Mouse (Mus musculus): ENCODE data around the gene Il3ra. TPM values are rescaled to one million over a fixed set of nuclear protein-coding genes. Genes with fewer than 3 reads are reported as not detected.

Gene Il3ra
- polyA plus RNA-seq, 1 experiment from 2014 or later, result 3.0 TPM

GRCm38 (mm10) chr14:14350263-14351147, 4.4 kb downstream of the Il3ra start:
- H3K4me3 ChIP-seq, result no peak overlapping the region
- peaks cover 86% of the 10 kb centered on the region for H3K9me3 ChIP-seq
- ATAC-seq (ENCODE audit: extremely low read depth, insufficient number of reproducible peaks, low FRiP score, low TSS enrichment), result no peak
- no peaks in the 10 kb centered on the region for H3K4me1 ChIP-seq
- H3K36me3 ChIP-seq, result peaks cover 48% of the 10 kb centered on the region
- no peaks in the 10 kb centered on the region for H3K27me3 ChIP-seq (replicated peaks)
- 92% methylated on average over 29 of the region's 29 CpGs for WGBS
- no peak overlapping the region for H3K9ac ChIP-seq
- no peak overlapping the region for H3K4me2 ChIP-seq
- H3K27ac ChIP-seq (replicated peaks), result no peak overlapping the region

DNA sequence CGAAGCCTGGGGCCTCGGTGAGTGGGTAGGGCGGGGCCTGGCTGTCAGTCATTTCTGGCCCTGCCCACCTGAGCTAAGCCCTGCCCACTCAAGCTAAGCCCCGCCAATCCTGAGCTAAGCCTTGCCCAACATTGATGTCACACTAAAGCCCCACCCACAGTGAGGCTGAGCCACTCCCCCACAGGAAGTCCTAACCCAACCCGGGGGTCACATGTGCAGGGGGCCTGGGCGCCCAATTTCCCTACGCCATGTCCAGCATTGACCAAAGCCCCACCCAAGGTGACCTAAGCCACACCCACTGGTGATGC, 5.0 kb downstream of the Il3ra start:
- WGBS, result 95% methylated on average over 7 of the region's 7 CpGs
- Histone ChIP-seq H3K4me3 (no peak overlapping the region), H3K4me1 (no peaks in the 10 kb centered on the region), H3K36me3 (peaks cover 50% of the 10 kb centered on the region), H3K27ac (replicated peaks) (no peak overlapping the region), H3K27me3 (replicated peaks) (no peaks in the 10 kb centered on the region), H3K4me2 (no peak overlapping the region), H3K9ac (no peak overlapping the region), H3K9me3 (peaks cover 92% of the 10 kb centered on the region)
- no peak for ATAC-seq (ENCODE audit: extremely low read depth, insufficient number of reproducible peaks, low FRiP score, low TSS enrichment)

DNA sequence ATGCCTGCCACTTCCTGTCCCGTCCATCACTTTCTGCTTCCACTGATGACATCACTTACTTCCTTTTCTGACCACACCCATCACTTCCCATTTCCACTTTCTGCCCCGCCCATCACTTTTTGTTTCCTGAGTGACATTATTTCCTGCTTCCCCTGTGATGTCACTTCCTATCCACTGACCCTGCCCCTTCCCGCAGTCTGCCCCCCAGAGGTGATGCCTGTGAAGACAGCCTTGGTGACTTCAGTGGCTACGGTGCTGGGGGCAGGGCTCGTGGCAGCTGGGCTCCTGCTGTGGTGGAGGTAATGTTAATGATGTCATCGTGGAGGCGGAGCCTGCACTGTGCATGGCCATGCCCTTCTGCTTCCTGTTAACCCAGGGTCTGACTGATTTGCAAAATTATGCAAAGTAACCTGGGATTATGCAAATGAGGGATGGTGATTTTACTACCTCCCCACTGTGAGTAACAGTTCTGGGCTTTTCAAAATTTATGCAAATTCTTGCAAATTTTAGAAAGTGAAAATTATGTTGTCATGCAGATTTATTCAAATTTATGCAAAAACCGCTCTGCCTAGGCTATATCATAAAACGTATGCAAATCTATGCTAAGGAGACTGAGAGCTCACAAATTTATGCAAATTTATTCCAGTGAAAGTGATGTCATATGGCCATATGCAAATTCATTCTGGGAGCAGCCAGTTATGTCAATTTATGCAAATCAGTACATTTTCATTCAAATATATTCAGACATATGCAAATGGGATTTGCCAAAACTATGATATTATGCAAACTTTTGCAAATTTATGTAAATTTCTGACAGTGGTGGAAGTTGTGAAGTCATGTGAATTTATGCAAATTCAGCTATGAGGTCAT, 5.9 kb downstream of the Il3ra start:
- Histone ChIP-seq H3K36me3 (peaks cover 50% of the 10 kb centered on the region), H3K27me3 (replicated peaks) (no peaks in the 10 kb centered on the region), H3K27ac (replicated peaks) (no peak overlapping the region), H3K9ac (no peak overlapping the region), H3K4me1 (no peaks in the 10 kb centered on the region), H3K4me3 (no peak overlapping the region), H3K9me3 (peaks cover 89% of the 10 kb centered on the region), H3K4me2 (no peak overlapping the region)
- ATAC-seq (ENCODE audit: extremely low read depth, insufficient number of reproducible peaks, low FRiP score, low TSS enrichment), result no peak
- 92% methylated on average over 9 of the region's 9 CpGs for WGBS

GRCm38 (mm10) chr14:14352606-14353005, 6.5 kb downstream of the Il3ra start:
- Histone ChIP-seq H3K4me3 (no peak overlapping the region), H3K27ac (replicated peaks) (no peak overlapping the region), H3K4me1 (no peaks in the 10 kb centered on the region), H3K9ac (no peak overlapping the region), H3K27me3 (replicated peaks) (no peaks in the 10 kb centered on the region), H3K9me3 (peaks cover 82% of the 10 kb centered on the region), H3K36me3 (peaks cover 48% of the 10 kb centered on the region), H3K4me2 (no peak overlapping the region)
- WGBS, result 80% methylated on average over 6 of the region's 6 CpGs
- ATAC-seq (ENCODE audit: extremely low read depth, insufficient number of reproducible peaks, low FRiP score, low TSS enrichment), result no peak

DNA sequence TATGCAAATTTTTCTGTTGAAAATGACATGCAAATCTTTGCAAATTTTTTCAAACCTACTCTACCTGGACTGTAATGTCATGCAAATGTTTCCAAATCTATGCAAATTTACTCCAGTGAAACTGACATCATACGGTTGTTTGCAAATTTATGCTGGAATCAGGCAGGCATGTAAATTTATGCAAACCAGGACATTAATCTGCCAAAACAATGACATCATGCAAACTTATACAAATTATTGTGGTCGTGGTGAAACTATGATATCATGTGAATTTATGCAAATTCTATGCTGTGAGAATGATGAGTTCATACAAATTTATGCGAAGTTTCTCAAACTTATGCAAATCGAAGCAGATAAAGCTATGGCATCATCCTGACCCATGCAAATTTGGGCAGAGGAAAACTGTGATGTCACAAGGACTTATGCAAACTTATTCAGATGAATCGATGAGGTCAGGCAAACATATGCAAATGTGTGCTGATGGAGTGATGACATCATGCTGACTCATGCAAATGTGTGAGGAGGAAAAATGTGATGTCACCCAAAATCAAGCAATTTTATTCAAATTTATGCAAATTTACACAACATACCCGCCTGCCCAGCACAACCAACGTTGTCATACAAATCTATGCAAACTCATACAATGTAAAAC, 7.1 kb downstream of the Il3ra start:
- Histone ChIP-seq H3K36me3 (peaks cover 42% of the 10 kb centered on the region), H3K9ac (no peak overlapping the region), H3K4me1 (no peaks in the 10 kb centered on the region), H3K4me3 (no peak overlapping the region), H3K27me3 (replicated peaks) (no peaks in the 10 kb centered on the region), H3K27ac (replicated peaks) (no peak overlapping the region), H3K9me3 (peaks cover 76% of the 10 kb centered on the region), H3K4me2 (no peak overlapping the region)
- ATAC-seq (ENCODE audit: extremely low read depth, insufficient number of reproducible peaks, low FRiP score, low TSS enrichment), result no peak
- WGBS, result 89% methylated on average over 7 of the region's 7 CpGs

DNA sequence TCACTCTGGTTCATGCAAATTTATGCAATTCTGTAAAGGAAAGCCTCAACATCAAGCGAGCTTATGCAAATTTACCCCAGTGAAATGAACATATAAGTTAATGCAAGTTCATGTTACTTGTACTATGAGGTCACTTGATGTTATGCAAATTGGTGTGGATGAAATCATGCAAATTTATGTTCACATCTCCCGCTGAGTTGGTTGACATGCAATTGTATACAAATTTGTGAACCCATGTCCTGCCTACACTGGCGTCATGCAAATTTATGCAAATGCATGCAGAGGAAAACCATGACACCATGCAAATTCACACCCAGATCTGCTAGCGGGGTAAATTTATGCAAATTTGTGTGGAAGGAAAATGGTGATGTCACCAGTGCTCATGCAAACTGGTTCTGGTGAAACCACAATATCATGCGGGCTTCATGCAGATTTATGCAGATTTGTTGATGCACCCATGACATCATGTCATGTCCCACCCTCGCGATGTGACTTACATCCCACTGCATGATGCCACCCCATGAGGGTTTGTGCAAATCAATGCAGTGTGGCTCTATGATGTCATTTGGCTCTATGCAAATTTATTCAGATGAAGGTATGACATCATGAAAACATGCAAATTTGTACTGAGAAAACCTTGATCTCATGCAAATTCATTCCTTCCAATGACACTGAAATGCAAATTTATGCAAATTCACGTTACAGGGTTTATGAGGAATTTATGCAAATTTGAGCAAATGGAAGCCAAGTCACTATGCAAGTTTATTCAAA, 7.8 kb downstream of the Il3ra start:
- H3K9me3 ChIP-seq, result peaks cover 69% of the 10 kb centered on the region
- no peak overlapping the region for H3K4me3 ChIP-seq
- ATAC-seq (ENCODE audit: extremely low read depth, insufficient number of reproducible peaks, low FRiP score, low TSS enrichment), result no peak
- no peak overlapping the region for H3K4me2 ChIP-seq
- peaks cover 36% of the 10 kb centered on the region for H3K36me3 ChIP-seq
- no peaks in the 10 kb centered on the region for H3K4me1 ChIP-seq
- WGBS, result 86% methylated on average over 8 of the region's 8 CpGs
- no peak overlapping the region for H3K9ac ChIP-seq
- H3K27me3 ChIP-seq (replicated peaks), result no peaks in the 10 kb centered on the region
- H3K27ac ChIP-seq (replicated peaks), result no peak overlapping the region

DNA sequence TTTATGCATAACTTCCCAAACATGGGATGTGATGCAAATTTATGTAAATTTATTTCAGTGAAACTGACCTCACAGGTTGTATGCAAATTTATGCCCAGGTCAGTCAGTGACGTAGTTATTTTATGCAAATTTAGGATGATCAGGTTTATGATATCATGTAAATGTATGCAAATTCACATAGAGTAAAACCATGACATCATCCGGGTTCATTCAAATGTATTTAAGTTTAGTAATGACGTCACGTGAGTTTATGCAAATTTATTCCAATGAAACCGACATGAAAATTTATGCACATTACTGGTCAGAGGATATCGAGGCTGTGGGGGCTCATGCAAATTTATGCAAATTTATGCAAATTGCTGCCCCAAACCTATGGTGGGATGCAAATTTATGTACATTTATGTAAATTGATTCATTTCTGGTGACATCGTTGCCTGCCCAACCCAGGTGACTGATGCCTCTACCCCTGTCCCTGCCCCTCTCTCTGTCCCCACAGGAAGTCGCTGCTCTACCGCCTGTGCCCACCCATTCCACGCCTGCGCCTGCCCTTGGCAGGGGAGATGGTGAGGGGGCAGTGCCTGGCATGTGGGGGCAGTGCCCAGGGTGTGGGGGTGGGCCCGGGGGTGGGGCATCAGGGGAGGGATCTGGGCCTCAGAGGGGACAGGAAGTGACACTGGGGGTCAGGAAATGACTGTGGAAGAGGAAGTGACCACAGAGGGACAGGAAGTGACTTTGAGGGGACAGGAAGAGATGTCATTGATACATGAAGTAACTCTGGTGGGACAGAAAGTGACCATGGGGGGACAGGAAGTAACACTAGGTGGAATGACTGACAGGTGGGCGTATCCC, 8.7 kb downstream of the Il3ra start:
- ATAC-seq (ENCODE audit: extremely low read depth, insufficient number of reproducible peaks, low FRiP score, low TSS enrichment), result no peak
- H3K27ac ChIP-seq (replicated peaks), result no peak overlapping the region
- no peaks in the 10 kb centered on the region for H3K27me3 ChIP-seq (replicated peaks)
- peaks cover 62% of the 10 kb centered on the region for H3K9me3 ChIP-seq
- H3K4me2 ChIP-seq, result no peak overlapping the region
- WGBS, result 93% methylated on average over 13 of the region's 13 CpGs
- no peaks in the 10 kb centered on the region for H3K4me1 ChIP-seq
- peaks cover 28% of the 10 kb centered on the region for H3K36me3 ChIP-seq
- no peak overlapping the region for H3K4me3 ChIP-seq
- H3K9ac ChIP-seq, result no peak overlapping the region

GRCm38 (mm10) chr14:14355360-14355646, 9.2 kb downstream of the Il3ra start:
- ATAC-seq (ENCODE audit: extremely low read depth, insufficient number of reproducible peaks, low FRiP score, low TSS enrichment), result no peak
- Histone ChIP-seq H3K27ac (replicated peaks) (no peak overlapping the region), H3K4me2 (no peak overlapping the region), H3K9ac (no peak overlapping the region), H3K4me1 (no peaks in the 10 kb centered on the region), H3K4me3 (no peak overlapping the region), H3K9me3 (peaks cover 59% of the 10 kb centered on the region), H3K36me3 (peaks cover 22% of the 10 kb centered on the region), H3K27me3 (replicated peaks) (no peaks in the 10 kb centered on the region)
- WGBS, result 86% methylated on average over 8 of the region's 8 CpGs

GRCm38 (mm10) chr14:14395535-14395934, 49.5 kb downstream of the Il3ra start:
- no peak overlapping the region for H3K4me2 ChIP-seq

DNA sequence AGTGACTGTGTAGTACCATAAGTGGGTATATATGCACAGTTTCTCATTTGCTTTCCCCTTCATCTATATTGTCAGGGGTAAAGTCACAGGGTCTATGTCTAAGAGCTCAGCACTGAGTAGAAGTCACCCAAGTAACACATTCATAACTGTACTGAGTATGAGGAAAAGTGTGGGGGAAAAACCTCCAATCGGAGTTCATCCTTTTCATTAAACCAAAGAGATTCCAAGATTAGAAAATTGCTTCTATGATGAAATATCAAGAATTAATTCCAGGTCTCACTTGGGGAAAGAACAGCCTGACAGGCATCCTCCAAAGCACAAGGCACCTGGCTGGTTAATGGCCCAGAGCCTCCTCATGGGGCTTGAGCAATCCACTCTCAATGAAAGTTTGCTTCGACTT, 54.9 kb downstream of the Il3ra start, which contains the start of gene Olfr721-ps1:
TSS of gene Olfr721-ps1 (plus strand) at position 301 of the 400 bp plus-strand sequence.
- Histone ChIP-seq H3K4me2 (no peak within 1 kb of the TSS), H3K9me3 (no peaks in the 10 kb centered on the region), H3K9ac (no peak within 1 kb of the TSS), H3K36me3 (no peaks in the 10 kb centered on the region), H3K4me3 (no peak within 1 kb of the TSS), H3K27ac (replicated peaks) (no peak within 1 kb of the TSS), H3K27me3 (replicated peaks) (no peaks in the 10 kb centered on the region), H3K4me1 (no peaks in the 10 kb centered on the region)
- ATAC-seq (ENCODE audit: extremely low read depth, insufficient number of reproducible peaks, low FRiP score, low TSS enrichment), result no peak
- WGBS, result 74% methylated on average over 2 of the region's 2 CpGs

More at GRCm38 (mm10) chr14:14395535-14395934, 49.5 kb downstream of the Il3ra start:
- WGBS, result 73% methylated on average over 1 of the region's 1 CpGs
- Histone ChIP-seq H3K9me3 (no peaks in the 10 kb centered on the region), H3K4me3 (no peak overlapping the region), H3K27ac (replicated peaks) (no peak overlapping the region), H3K36me3 (no peaks in the 10 kb centered on the region), H3K27me3 (replicated peaks) (no peaks in the 10 kb centered on the region), H3K9ac (no peak overlapping the region), H3K4me1 (no peaks in the 10 kb centered on the region)
- no peak for ATAC-seq (ENCODE audit: extremely low read depth, insufficient number of reproducible peaks, low FRiP score, low TSS enrichment)
